Mouse (Mus musculus): Measurements from ENCODE around the gene Src. TPM values are rescaled to one million over a fixed set of nuclear protein-coding genes. Genes with fewer than 3 reads are reported as not detected.

Src gene
- polyA plus RNA-seq, 1 experiment: 24.6 TPM

DNA sequence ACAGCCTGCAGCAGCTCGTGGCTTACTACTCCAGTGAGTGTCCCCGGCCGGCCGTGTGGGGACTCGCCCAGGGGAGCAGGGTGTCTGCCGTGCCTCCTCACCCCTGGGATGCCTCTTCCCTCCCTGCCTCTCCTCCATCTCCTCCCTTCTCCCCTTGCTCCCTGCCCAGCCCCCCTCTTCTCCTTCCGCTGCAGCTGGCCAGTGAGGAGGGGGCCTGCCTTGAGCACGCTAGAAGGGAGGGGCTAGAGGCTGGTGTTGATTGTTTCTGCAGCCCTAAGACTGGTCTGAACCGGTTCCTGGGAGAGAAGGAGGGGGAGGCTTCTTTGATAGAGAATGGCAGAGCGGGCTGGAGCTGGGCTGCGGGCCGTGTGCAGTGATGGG, 46.5 kb downstream of the Src start:
- DNase-seq: no peak
- Histone ChIP-seq H3K36me3 (ENCODE audit: control insufficient read depth, insufficient read depth, low read length) (no peaks in the 10 kb centered on the region), H3K4me3 (ENCODE audit: control insufficient read depth, insufficient read depth, low read length) (no peak overlapping the region), H3K27me3 (ENCODE audit: control insufficient read depth, insufficient read depth, low read length) (no peaks in the 10 kb centered on the region), H3K4me1 (replicated peaks; ENCODE audit: control insufficient read depth, insufficient read depth, low read length) (no peaks in the 10 kb centered on the region), H3K27ac (ENCODE audit: control insufficient read depth, insufficient read depth, low read length) (no peak overlapping the region)
- TF ChIP-seq POLR2A (IDR thresholded peaks at IDR 0.05; ENCODE audit: control insufficient read depth, extremely low read depth, insufficient read depth, low read length, poor library complexity): no peak
- TF ChIP-seq CTCF (IDR thresholded peaks at IDR 0.05; ENCODE audit: borderline replicate concordance, control insufficient read depth, extremely low read depth, insufficient read depth, low read length, poor library complexity): no peak
- 88% methylated on average over 12 of the region's 12 CpGs for WGBS

- Histone ChIP-seq H3K4me3 (ENCODE audit: control insufficient read depth, insufficient read depth, low read length) (no peak overlapping the region), H3K4me1 (replicated peaks; ENCODE audit: control insufficient read depth, insufficient read depth, low read length) (no peaks in the 10 kb centered on the region), H3K27me3 (ENCODE audit: control insufficient read depth, insufficient read depth, low read length) (no peaks in the 10 kb centered on the region), H3K27ac (ENCODE audit: control insufficient read depth, insufficient read depth, low read length) (no peak overlapping the region), H3K36me3 (ENCODE audit: control insufficient read depth, insufficient read depth, low read length) (no peaks in the 10 kb centered on the region)
- TF ChIP-seq CTCF (IDR thresholded peaks at IDR 0.05; ENCODE audit: borderline replicate concordance, control insufficient read depth, extremely low read depth, insufficient read depth, low read length, poor library complexity) (no peak), POLR2A (IDR thresholded peaks at IDR 0.05; ENCODE audit: control insufficient read depth, extremely low read depth, insufficient read depth, low read length, poor library complexity) (no peak)
- no peak for DNase-seq
- 92% methylated on average over 7 of the region's 7 CpGs for WGBS
Observed at GRCm38 (mm10) chr2:157466836-157467235, 48.6 kb downstream of the Src start.

GRCm38 (mm10) chr2:157468130-157468796, 50.0 kb downstream of the Src start:
- Histone ChIP-seq H3K27me3 (ENCODE audit: control insufficient read depth, insufficient read depth, low read length) (no peaks in the 10 kb centered on the region), H3K36me3 (ENCODE audit: control insufficient read depth, insufficient read depth, low read length) (no peaks in the 10 kb centered on the region), H3K4me1 (replicated peaks; ENCODE audit: control insufficient read depth, insufficient read depth, low read length) (no peaks in the 10 kb centered on the region), H3K4me3 (ENCODE audit: control insufficient read depth, insufficient read depth, low read length) (no peak overlapping the region), H3K27ac (ENCODE audit: control insufficient read depth, insufficient read depth, low read length) (no peak overlapping the region)
- DNase-seq: peak; percentile 38
- 82% methylated on average over 8 of the region's 8 CpGs for WGBS
- TF ChIP-seq POLR2A (IDR thresholded peaks at IDR 0.05; ENCODE audit: control insufficient read depth, extremely low read depth, insufficient read depth, low read length, poor library complexity): no peak
- TF ChIP-seq CTCF (IDR thresholded peaks at IDR 0.05; ENCODE audit: borderline replicate concordance, control insufficient read depth, extremely low read depth, insufficient read depth, low read length, poor library complexity): 0 out of 2 replicates have a peak, but pooled peaks have one; percentile 43

GRCm38 (mm10) chr2:157471292-157471691, 53.0 kb downstream of the Src start:
- WGBS: 88% methylated on average over 7 of the region's 7 CpGs
- H3K36me3 ChIP-seq (ENCODE audit: control insufficient read depth, insufficient read depth, low read length): no peaks in the 10 kb centered on the region
- no peaks in the 10 kb centered on the region for H3K4me1 ChIP-seq (replicated peaks; ENCODE audit: control insufficient read depth, insufficient read depth, low read length)
- no peaks in the 10 kb centered on the region for H3K27me3 ChIP-seq (ENCODE audit: control insufficient read depth, insufficient read depth, low read length)
- DNase-seq: no peak
- no peak overlapping the region for H3K27ac ChIP-seq (ENCODE audit: control insufficient read depth, insufficient read depth, low read length)
- H3K4me3 ChIP-seq (ENCODE audit: control insufficient read depth, insufficient read depth, low read length): no peak overlapping the region
- TF ChIP-seq CTCF (IDR thresholded peaks at IDR 0.05; ENCODE audit: borderline replicate concordance, control insufficient read depth, extremely low read depth, insufficient read depth, low read length, poor library complexity): no peak

DNA sequence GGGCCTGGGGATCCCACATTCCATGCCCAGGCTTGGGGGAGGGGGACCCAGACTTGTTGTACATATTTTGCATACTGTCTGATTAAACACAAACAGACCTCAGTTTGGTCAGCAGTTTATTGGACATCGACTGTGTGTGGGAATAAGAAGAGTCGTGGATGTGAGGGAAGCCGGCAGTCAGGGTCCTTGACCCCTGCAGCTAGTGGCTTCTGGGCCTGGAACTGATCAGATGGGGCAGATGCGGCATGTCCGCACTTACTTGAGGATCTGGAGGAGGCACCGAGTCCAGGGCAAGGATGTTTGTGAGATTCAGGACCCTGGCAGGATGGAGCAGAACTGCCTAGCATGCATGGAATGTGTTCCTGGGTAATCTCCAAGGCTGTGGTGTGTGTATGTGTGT, 53.5 kb downstream of the Src start:
- H3K4me1 ChIP-seq (replicated peaks; ENCODE audit: control insufficient read depth, insufficient read depth, low read length): no peaks in the 10 kb centered on the region
- 89% methylated on average over 6 of the region's 6 CpGs for WGBS
- H3K27me3 ChIP-seq (ENCODE audit: control insufficient read depth, insufficient read depth, low read length): no peaks in the 10 kb centered on the region
- no peaks in the 10 kb centered on the region for H3K36me3 ChIP-seq (ENCODE audit: control insufficient read depth, insufficient read depth, low read length)
- TF ChIP-seq POLR2A (IDR thresholded peaks at IDR 0.05; ENCODE audit: control insufficient read depth, extremely low read depth, insufficient read depth, low read length, poor library complexity) (no peak), CTCF (IDR thresholded peaks at IDR 0.05; ENCODE audit: borderline replicate concordance, control insufficient read depth, extremely low read depth, insufficient read depth, low read length, poor library complexity) (no peak)
- H3K27ac ChIP-seq (ENCODE audit: control insufficient read depth, insufficient read depth, low read length): no peak overlapping the region
- DNase-seq: no peak
- H3K4me3 ChIP-seq (ENCODE audit: control insufficient read depth, insufficient read depth, low read length): no peak overlapping the region

- Histone ChIP-seq H3K4me3 (ENCODE audit: control insufficient read depth, insufficient read depth, low read length) (no peak overlapping the region), H3K4me1 (replicated peaks; ENCODE audit: control insufficient read depth, insufficient read depth, low read length) (no peaks in the 10 kb centered on the region), H3K27me3 (ENCODE audit: control insufficient read depth, insufficient read depth, low read length) (no peaks in the 10 kb centered on the region), H3K27ac (ENCODE audit: control insufficient read depth, insufficient read depth, low read length) (no peak overlapping the region), H3K36me3 (ENCODE audit: control insufficient read depth, insufficient read depth, low read length) (no peaks in the 10 kb centered on the region)
- no peak for DNase-seq
- 82% methylated on average over 4 of the region's 4 CpGs for WGBS
- TF ChIP-seq CTCF (IDR thresholded peaks at IDR 0.05; ENCODE audit: borderline replicate concordance, control insufficient read depth, extremely low read depth, insufficient read depth, low read length, poor library complexity) (no peak), POLR2A (IDR thresholded peaks at IDR 0.05; ENCODE audit: control insufficient read depth, extremely low read depth, insufficient read depth, low read length, poor library complexity) (no peak)
Observed at GRCm38 (mm10) chr2:157472469-157472868, 54.2 kb downstream of the Src start.

GRCm38 (mm10) chr2:157474269-157474729, 56.1 kb downstream of the Src start:
- H3K27ac ChIP-seq (ENCODE audit: control insufficient read depth, insufficient read depth, low read length): no peak overlapping the region
- no peaks in the 10 kb centered on the region for H3K4me1 ChIP-seq (replicated peaks; ENCODE audit: control insufficient read depth, insufficient read depth, low read length)
- H3K36me3 ChIP-seq (ENCODE audit: control insufficient read depth, insufficient read depth, low read length): no peaks in the 10 kb centered on the region
- DNase-seq: no peak
- H3K27me3 ChIP-seq (ENCODE audit: control insufficient read depth, insufficient read depth, low read length): no peaks in the 10 kb centered on the region
- 70% methylated on average over 6 of the region's 6 CpGs for WGBS
- H3K4me3 ChIP-seq (ENCODE audit: control insufficient read depth, insufficient read depth, low read length): no peak overlapping the region
- no peak for TF ChIP-seq CTCF (IDR thresholded peaks at IDR 0.05; ENCODE audit: borderline replicate concordance, control insufficient read depth, extremely low read depth, insufficient read depth, low read length, poor library complexity)
